Mouse (Mus musculus) natural killer cell, adult 2 months (primary cell): ENCODE measurements around the gene Mfsd2b.

Source experiments
- DNase-seq, 2 experiments: peaks; one replicate each; pipeline ENCODE4 v3.0.0; 2022; ENCODE audit warnings: low spot score in 2 of 2

The Mfsd2b gene

GRCm38 (mm10) chr12:4813636-4814035, 60.5 kb downstream of the Mfsd2b start:
- no peak for DNase-seq
